15 mouse cellular contexts compared by ENCODE assay signal in the genomic region with DNA sequence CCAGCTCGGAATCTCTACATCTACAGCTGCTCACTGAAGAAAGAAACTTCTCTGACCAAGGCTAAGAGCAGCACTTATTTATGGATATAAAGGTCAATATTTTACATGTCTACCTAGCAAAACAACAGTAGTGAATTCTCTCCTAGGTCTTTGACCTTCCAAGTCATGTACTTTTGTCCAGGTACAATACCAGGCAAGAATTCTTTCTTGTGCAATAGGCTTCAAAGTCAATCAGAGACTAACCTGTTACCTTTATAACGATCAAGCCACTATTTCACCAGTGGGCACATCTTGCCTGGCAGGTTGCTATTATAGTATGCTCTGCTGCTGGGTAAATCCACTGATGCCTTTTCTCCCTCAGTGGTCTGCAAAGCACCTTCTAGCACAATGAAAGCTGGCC.
"Had no signal": no experiment of that assay in that cellular context is flagged by ENCODE, and none has a peak within 500 bp of the region (broad histone marks: within the 10 kb centered on the region; RNA-seq: fewer than 3 reads in every experiment).

No protein-coding gene starts in this region.

- H3K4me3 ChIP-seq: neural tube, embryonic 15.5 days; stomach, embryonic 15.5 days had no signal

- H3K27me3 ChIP-seq: neural tube, embryonic 15.5 days; stomach, embryonic 15.5 days had no signal

- H3K36me3 ChIP-seq: neural tube, embryonic 15.5 days; stomach, embryonic 15.5 days had no signal

- DNase-seq: retina, postnatal 1 day; right cerebral cortex, adult 18-20 months; right cerebral cortex, postnatal 14 days; right cerebral cortex, postnatal 25 days; right cerebral cortex, postnatal 4 days; spleen, adult 18-20 months; thymus, adult 18-20 months; thymus, adult 2 months; thymus, postnatal 14 days; thymus, postnatal 25 days; thymus, postnatal 36 days; thymus, postnatal 4 days had no signal

- H3K9me3 ChIP-seq: neural tube, embryonic 15.5 days; stomach, embryonic 15.5 days had no signal

- H3K9ac ChIP-seq: neural tube, embryonic 15.5 days; stomach, embryonic 15.5 days had no signal

- H3K4me1 ChIP-seq: neural tube, embryonic 15.5 days; stomach, embryonic 15.5 days had no signal

- H3K4me2 ChIP-seq: neural tube, embryonic 15.5 days; stomach, embryonic 15.5 days had no signal

- H3K27ac ChIP-seq: neural tube, embryonic 15.5 days; stomach, embryonic 15.5 days; stomach, postnatal 0 days had no signal
